Mouse (Mus musculus): Measurements from ENCODE around the gene Eci2. TPM values are rescaled to one million over a fixed set of nuclear protein-coding genes. Genes with fewer than 3 reads are reported as not detected.

Eci2 gene
- polyA plus RNA-seq, 1 experiment: 61.8 TPM

- Histone ChIP-seq H3K4me3 (ENCODE audit: insufficient read depth, poor library complexity, severe bottlenecking) (no peak overlapping the region), H3K79me2 (ENCODE audit: control insufficient read depth, insufficient read depth) (no peaks in the 10 kb centered on the region), H3K79me3 (ENCODE audit: low read depth) (no peaks in the 10 kb centered on the region), H3ac (ENCODE audit: control insufficient read depth, insufficient read length, low read depth) (no peak overlapping the region), H3K27me3 (ENCODE audit: control insufficient read depth, insufficient read depth, insufficient read length) (no peaks in the 10 kb centered on the region), H3K36me3 (ENCODE audit: control insufficient read depth, insufficient read depth) (no peaks in the 10 kb centered on the region)
- TF ChIP-seq MAX (IDR thresholded peaks at IDR 0.05): no peak
- TF ChIP-seq CEBPB (IDR thresholded peaks at IDR 0.05; ENCODE audit: low read depth): no peak
- no peak for TF ChIP-seq CTCF (IDR thresholded peaks at IDR 0.05; ENCODE audit: control insufficient read depth, insufficient read depth, insufficient read length)
- no peak for TF ChIP-seq MYOD1 (IDR thresholded peaks at IDR 0.05; ENCODE audit: control insufficient read depth, insufficient read length, low read depth)
Observed at GRCm38 (mm10) chr13:35064381-35064780, 37.5 kb upstream of the Eci2 start.

GRCm38 (mm10) chr13:35058145-35058544 lies 31.2 kb upstream of the Eci2 start:
- Histone ChIP-seq H3K36me3 (ENCODE audit: control insufficient read depth, insufficient read depth) (no peaks in the 10 kb centered on the region), H3K4me3 (ENCODE audit: insufficient read depth, poor library complexity, severe bottlenecking) (no peak overlapping the region), H3K79me2 (ENCODE audit: control insufficient read depth, insufficient read depth) (no peaks in the 10 kb centered on the region), H3ac (ENCODE audit: control insufficient read depth, insufficient read length, low read depth) (no peak overlapping the region), H3K79me3 (ENCODE audit: low read depth) (no peaks in the 10 kb centered on the region), H3K27me3 (ENCODE audit: control insufficient read depth, insufficient read depth, insufficient read length) (no peaks in the 10 kb centered on the region)
- TF ChIP-seq MYOD1 (IDR thresholded peaks at IDR 0.05; ENCODE audit: control insufficient read depth, insufficient read length, low read depth) (no peak), FOSL1 (IDR thresholded peaks at IDR 0.05; ENCODE audit: insufficient read depth, low read length, poor library complexity, severe bottlenecking) (no peak), CTCF (IDR thresholded peaks at IDR 0.05; ENCODE audit: control insufficient read depth, insufficient read depth, insufficient read length) (no peak), USF1 (IDR thresholded peaks at IDR 0.05; ENCODE audit: low read depth) (no peak), MYOG (IDR thresholded peaks at IDR 0.05; ENCODE audit: control insufficient read depth, extremely low read depth, insufficient read length) (no peak), CEBPB (IDR thresholded peaks at IDR 0.05; ENCODE audit: low read depth) (no peak), MAX (IDR thresholded peaks at IDR 0.05) (no peak)

- no peak for TF ChIP-seq MAX (IDR thresholded peaks at IDR 0.05)
- TF ChIP-seq USF1 (IDR thresholded peaks at IDR 0.05; ENCODE audit: low read depth): no peak
- no peak for TF ChIP-seq CTCF (IDR thresholded peaks at IDR 0.05; ENCODE audit: control insufficient read depth, insufficient read depth, insufficient read length)
- TF ChIP-seq CEBPB (IDR thresholded peaks at IDR 0.05; ENCODE audit: low read depth): no peak
- TF ChIP-seq FOSL1 (IDR thresholded peaks at IDR 0.05; ENCODE audit: insufficient read depth, low read length, poor library complexity, severe bottlenecking): no peak
- TF ChIP-seq MYOD1 (IDR thresholded peaks at IDR 0.05; ENCODE audit: control insufficient read depth, insufficient read length, low read depth): no peak
- TF ChIP-seq MYOG (IDR thresholded peaks at IDR 0.05; ENCODE audit: control insufficient read depth, extremely low read depth, insufficient read length): no peak
- Histone ChIP-seq H3K79me2 (ENCODE audit: control insufficient read depth, insufficient read depth) (no peaks in the 10 kb centered on the region), H3K36me3 (ENCODE audit: control insufficient read depth, insufficient read depth) (no peaks in the 10 kb centered on the region), H3K4me3 (ENCODE audit: insufficient read depth, poor library complexity, severe bottlenecking) (no peak overlapping the region), H3ac (ENCODE audit: control insufficient read depth, insufficient read length, low read depth) (no peak overlapping the region), H3K79me3 (ENCODE audit: low read depth) (no peaks in the 10 kb centered on the region), H3K27me3 (ENCODE audit: control insufficient read depth, insufficient read depth, insufficient read length) (no peaks in the 10 kb centered on the region)
Observed at GRCm38 (mm10) chr13:35036486-35036885, 9.6 kb upstream of the Eci2 start.

GRCm38 (mm10) chr13:35035731-35036130 lies 8.8 kb upstream of the Eci2 start:
- H3K36me3 ChIP-seq (ENCODE audit: control insufficient read depth, insufficient read depth): no peaks in the 10 kb centered on the region
- no peak overlapping the region for H3ac ChIP-seq (ENCODE audit: control insufficient read depth, insufficient read length, low read depth)
- no peaks in the 10 kb centered on the region for H3K79me3 ChIP-seq (ENCODE audit: low read depth)
- no peak overlapping the region for H3K4me3 ChIP-seq (ENCODE audit: insufficient read depth, poor library complexity, severe bottlenecking)
- no peaks in the 10 kb centered on the region for H3K79me2 ChIP-seq (ENCODE audit: control insufficient read depth, insufficient read depth)
- TF ChIP-seq CTCF (IDR thresholded peaks at IDR 0.05; ENCODE audit: control insufficient read depth, insufficient read depth, insufficient read length) (no peak), MAX (IDR thresholded peaks at IDR 0.05) (no peak), CEBPB (IDR thresholded peaks at IDR 0.05; ENCODE audit: low read depth) (no peak), USF1 (IDR thresholded peaks at IDR 0.05; ENCODE audit: low read depth) (no peak), FOSL1 (IDR thresholded peaks at IDR 0.05; ENCODE audit: insufficient read depth, low read length, poor library complexity, severe bottlenecking) (no peak), MYOG (IDR thresholded peaks at IDR 0.05; ENCODE audit: control insufficient read depth, extremely low read depth, insufficient read length) (no peak), MYOD1 (IDR thresholded peaks at IDR 0.05; ENCODE audit: control insufficient read depth, insufficient read length, low read depth) (no peak)
- no peaks in the 10 kb centered on the region for H3K27me3 ChIP-seq (ENCODE audit: control insufficient read depth, insufficient read depth, insufficient read length)

- H3K4me3 ChIP-seq (ENCODE audit: insufficient read depth, poor library complexity, severe bottlenecking): no peak overlapping the region
- no peak for TF ChIP-seq MYOG (IDR thresholded peaks at IDR 0.05; ENCODE audit: control insufficient read depth, extremely low read depth, insufficient read length)
- H3K36me3 ChIP-seq (ENCODE audit: control insufficient read depth, insufficient read depth): no peaks in the 10 kb centered on the region
- H3K79me2 ChIP-seq (ENCODE audit: control insufficient read depth, insufficient read depth): no peaks in the 10 kb centered on the region
- H3ac ChIP-seq (ENCODE audit: control insufficient read depth, insufficient read length, low read depth): no peak overlapping the region
- no peaks in the 10 kb centered on the region for H3K79me3 ChIP-seq (ENCODE audit: low read depth)
- H3K27me3 ChIP-seq (ENCODE audit: control insufficient read depth, insufficient read depth, insufficient read length): no peaks in the 10 kb centered on the region
Observed at GRCm38 (mm10) chr13:35033571-35033970, 6.7 kb upstream of the Eci2 start.

GRCm38 (mm10) chr13:35031684-35032082 lies 4.8 kb upstream of the Eci2 start:
- H3K79me2 ChIP-seq (ENCODE audit: control insufficient read depth, insufficient read depth): no peaks in the 10 kb centered on the region
- TF ChIP-seq MYOD1 (IDR thresholded peaks at IDR 0.05; ENCODE audit: control insufficient read depth, insufficient read length, low read depth): no peak
- no peak for TF ChIP-seq USF1 (IDR thresholded peaks at IDR 0.05; ENCODE audit: low read depth)

More at GRCm38 (mm10) chr13:35031684-35032082, 4.8 kb upstream of the Eci2 start:
- Histone ChIP-seq H3K79me3 (ENCODE audit: low read depth) (no peaks in the 10 kb centered on the region), H3K36me3 (ENCODE audit: control insufficient read depth, insufficient read depth) (no peaks in the 10 kb centered on the region), H3ac (ENCODE audit: control insufficient read depth, insufficient read length, low read depth) (no peak overlapping the region), H3K4me3 (ENCODE audit: insufficient read depth, poor library complexity, severe bottlenecking) (no peak overlapping the region), H3K27me3 (ENCODE audit: control insufficient read depth, insufficient read depth, insufficient read length) (no peaks in the 10 kb centered on the region)

Data from C2C12 (cell line).